Mouse (Mus musculus) T-cell, adult 2 months (primary cell): ENCODE measurements around the gene L1td1.

Experiments
- DNase-seq: peaks from one replicate; pipeline ENCODE4 v3.0.0; 2022; ENCODE audit warnings: low spot score

L1td1 gene

DNA sequence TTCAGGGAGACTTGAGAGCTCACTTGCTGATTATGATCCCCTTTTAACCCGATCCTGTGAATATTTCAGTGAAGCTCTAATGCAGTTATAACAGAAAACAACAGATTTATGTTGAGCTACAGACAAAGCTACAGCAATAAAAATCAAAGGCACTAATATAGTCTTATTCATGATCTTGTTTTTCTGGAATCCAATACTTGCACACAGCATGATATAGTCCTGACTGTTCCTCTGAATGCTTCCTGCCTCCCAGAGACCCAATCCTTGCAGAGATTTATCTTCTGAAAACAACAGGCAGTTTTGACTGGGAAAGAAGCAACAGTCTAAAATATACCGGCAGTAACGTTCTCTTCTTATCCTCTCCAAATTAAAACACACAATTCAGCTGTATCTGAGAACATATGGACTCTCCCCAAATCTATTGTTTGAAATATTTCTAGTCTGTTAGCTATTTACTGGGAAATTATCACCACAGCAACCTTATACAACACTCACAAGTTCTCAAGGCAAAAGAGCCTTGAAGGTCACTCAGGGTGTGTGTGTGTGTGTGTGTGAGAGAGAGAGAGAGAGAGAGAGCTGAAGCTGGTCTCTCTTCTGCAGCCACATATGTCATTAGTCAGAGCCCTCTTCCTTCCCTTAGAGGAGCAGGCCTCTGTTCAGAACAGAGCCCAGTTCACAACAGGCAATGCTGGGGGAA, 16.8 kb downstream of the L1td1 start:
- DNase-seq, result no peak

- DNase-seq, result no peak
Measured at GRCm38 (mm10) chr4:98743906-98744210, 17.3 kb downstream of the L1td1 start.

DNA sequence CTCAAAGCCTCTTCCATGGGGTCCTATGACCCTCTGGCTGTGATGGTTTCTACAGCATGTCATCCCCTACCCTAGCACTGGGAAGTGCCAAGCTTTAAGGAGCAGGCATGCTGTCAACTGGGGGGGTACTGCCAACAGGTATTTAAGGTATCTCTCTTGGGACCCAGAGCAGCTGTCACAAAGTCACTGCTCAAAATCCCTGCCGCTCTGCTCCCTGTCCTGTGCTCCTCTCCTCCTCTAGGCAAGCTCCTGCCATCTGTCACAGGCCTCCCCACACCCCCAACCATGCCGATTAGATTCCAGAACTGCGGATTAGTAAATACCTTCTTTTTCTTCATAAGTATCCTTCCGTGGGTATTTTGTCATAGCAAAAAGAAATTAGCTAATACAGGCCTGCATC, 27.9 kb downstream of the L1td1 start:
- DNase-seq, result no peak

DNA sequence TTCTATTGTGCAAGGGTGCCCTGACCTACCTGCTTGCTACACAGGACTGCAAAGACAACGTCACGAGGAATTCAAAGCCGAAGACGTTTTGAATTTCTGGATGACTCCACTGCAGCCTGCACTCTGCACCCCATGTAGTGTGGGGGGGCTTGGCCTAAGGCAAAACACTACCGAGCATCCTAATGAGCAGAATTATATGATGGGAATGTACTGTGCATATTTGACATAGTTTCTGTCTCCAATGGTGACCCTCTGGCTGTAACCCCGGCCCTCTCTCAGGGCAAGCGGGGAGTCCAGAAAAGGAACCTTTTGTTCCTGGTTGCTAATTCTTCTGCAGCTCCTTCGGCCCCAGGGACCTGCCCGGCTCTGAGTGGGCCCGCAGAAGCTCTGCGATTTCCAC, 29.6 kb downstream of the L1td1 start:
- DNase-seq, result no peak

GRCm38 (mm10) chr4:98758012-98758821, 31.7 kb downstream of the L1td1 start:
- no peak for DNase-seq

DNA sequence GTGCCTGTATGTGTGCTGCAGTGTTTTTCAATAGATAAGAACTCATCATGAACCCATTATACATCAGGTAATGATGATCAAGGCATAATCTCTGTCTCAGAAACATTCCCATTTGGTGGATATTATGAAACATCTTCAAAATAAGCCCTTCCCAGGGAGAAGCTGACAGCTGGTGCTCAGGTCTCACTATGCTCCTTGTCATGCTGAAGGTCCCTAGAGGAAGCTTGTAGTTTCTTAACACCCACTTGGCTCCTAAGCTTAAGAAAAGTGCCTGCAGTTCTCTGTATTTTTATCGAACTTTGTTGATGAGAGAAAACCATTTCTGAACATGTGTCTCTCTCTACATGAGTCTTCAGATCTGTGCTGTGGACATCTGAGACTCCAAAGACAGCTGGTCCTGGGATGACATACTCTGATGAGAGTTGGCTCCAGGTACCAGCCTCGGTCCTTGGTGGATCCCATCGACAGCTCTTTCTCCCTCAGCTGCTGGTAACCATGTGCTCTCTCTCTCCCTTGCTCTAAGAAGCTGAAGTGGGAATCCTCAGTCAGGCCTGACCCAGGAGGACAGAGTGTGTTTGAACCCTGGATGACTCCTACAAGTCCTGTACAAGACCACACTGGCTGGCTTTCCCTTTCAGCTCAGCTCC, 32.5 kb downstream of the L1td1 start:
- DNase-seq, result no peak

DNA sequence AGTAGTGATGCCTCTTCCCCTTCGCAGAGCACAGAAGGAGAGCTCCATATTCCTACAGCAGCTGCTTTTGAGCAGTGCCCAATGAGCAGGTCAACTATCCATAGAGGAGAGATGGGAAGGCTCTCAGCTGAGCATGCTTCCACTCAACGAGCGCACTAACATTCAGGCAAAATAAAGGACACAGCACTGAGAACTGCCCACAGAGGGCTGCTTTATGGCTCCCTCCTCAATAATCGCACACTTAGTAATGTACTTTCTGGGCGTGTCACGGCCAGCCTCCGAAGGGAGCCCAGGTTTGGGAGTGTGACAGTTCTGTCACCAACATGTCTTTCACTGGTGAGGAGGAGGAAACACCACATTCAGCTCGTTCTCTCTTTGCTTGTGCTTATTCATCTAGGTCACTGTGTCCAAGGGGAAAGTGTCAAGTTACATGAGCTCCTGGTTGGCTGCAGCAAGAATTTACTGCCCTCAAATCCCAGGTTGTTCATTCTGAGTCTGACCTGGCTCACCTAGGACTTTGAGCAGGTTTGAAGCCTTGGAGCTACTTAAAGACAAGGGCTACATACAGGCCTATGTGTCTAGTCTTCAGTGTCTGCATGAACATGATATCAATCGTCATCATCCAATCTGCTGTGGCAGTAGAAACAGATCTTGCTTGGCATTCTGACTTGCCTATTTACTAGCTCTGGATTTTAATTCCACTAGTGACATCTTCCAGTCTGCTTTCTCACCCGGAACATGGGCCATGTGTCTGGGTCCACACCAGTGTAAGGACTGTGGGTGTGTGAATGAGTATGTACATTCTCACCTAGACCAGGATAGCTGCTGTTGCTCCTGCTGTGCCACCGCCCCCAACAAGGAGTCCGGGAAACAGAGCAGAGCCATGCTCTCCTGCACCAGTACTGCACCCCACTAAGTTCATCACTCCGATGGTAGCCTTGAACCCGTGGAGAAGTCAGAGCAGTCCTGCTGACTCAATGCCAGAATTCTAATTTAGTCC, 40.9 kb downstream of the L1td1 start:
- DNase-seq, result no peak

- DNase-seq, result no peak
Measured at GRCm38 (mm10) chr4:98773785-98774184, 47.3 kb downstream of the L1td1 start.

DNA sequence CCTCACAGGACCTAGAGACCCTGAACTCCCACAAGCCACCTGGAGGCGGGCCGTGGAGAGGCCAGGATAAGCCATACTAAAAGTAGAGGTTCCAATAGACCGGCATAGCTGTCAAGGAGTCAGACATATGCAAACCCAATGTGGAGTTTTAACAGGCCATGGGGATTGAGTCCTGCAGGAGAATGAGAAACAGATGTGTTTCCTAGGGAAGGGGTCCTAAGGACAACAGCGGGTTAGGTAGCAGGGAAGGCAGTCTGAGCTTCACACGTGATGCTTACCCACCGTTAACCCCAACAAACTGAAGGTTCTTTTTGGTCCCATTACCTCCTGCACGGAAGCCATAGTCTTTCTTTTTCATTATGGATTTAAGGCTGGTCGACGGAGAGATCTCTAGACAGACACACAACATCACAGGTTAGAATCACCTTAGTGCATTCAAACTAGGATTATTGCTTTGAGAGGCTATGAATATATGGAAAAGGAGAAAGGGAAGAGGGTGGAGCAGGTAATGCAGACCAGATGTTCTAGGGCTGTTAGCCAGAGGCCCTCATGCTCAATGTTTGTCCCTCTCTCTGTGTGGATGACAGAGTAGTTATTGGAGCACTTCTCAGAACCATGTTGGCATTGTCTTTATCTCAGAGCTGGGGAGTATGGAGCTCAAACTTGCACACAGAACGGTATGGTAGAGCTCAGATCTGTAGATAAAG, 50.3 kb downstream of the L1td1 start:
- no peak for DNase-seq

DNA sequence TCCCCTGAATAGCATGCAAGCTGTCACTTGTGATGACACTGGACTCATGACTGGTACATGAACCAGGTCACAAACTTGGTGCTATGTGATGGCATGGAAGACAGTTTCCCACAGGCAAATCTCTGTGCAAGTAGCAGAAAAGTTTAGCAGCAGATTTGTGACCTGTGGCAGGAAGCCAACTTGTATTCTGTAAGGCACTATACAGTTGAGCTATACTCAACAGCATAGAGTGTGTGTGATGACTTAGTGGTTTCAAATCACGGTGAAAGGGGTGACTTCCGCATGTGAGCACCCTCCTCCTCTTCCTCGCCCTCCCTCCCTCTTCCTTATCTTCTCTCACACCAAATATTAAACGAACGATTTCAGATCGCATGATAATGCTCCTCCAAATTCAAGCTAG, 50.9 kb downstream of the L1td1 start:
- DNase-seq, result no peak

- DNase-seq, result no peak
Measured at GRCm38 (mm10) chr4:98778219-98778618, 51.7 kb downstream of the L1td1 start.

DNA sequence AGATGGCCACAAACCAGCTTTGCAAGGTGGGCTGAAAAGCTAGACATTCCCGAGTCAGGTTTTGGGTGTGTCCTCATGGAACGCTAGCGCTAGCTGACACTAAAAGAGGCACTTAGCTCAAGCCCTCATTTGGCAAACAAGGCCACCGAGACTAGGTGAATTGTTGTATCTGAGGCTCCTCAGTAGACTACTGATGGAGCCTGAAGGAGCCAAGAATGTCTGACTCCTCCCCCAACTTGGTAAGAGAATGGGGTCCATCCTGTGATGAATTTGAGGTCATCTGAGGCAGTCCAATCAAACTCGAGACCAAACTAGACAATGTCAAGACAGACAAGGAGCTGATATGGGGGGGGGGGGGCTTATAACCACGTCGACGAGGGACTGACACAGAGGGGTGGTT, 59.3 kb downstream of the L1td1 start:
- DNase-seq, result no peak

- no peak for DNase-seq
Measured at GRCm38 (mm10) chr4:98786281-98786680, 59.7 kb downstream of the L1td1 start.
